Mouse (Mus musculus) gastrocnemius, postnatal 14 days (tissue): ENCODE measurements around the gene 1810010H24Rik. TPM values are rescaled to one million over a fixed set of nuclear protein-coding genes. Genes with fewer than 3 reads are reported as not detected.
"Not testable (repeated sequence)": the region's sequence is repeated elsewhere in the genome, so short reads cannot be mapped to it uniquely, and the experiment has no call there.

Source experiments
- DNase-seq: peaks from one replicate; pipeline ENCODE4 v3.0.0; 2021; ENCODE audit warnings: mixed read lengths
- intact Hi-C: fragments of 180-260 bp; cut with DNase I; formaldehyde crosslinking; loops from one replicate; pipeline ENCODE4 v1.15.1; 2025; ENCODE audit warnings: low total_unique reads
- total RNA-seq, 2 experiments: library from RNA; stranded (reverse); gene quantifications; 2 replicates each; pipeline ENCODE4 v1.2.3; 2021

The 1810010H24Rik gene
- total RNA-seq, 2 experiments from 2014 or later = 1.4 to 2.1 TPM

GRCm38 (mm10) chr11:107011669-107012323 is 13.7 kb upstream of the 1810010H24Rik start:
- no peak for DNase-seq
- intact Hi-C loops = no loop called here

GRCm38 (mm10) chr11:107012324-107013017 is 13.0 kb upstream of the 1810010H24Rik start:
- intact Hi-C loops = no loop called here
- DNase-seq = peak; percentile 96

DNA sequence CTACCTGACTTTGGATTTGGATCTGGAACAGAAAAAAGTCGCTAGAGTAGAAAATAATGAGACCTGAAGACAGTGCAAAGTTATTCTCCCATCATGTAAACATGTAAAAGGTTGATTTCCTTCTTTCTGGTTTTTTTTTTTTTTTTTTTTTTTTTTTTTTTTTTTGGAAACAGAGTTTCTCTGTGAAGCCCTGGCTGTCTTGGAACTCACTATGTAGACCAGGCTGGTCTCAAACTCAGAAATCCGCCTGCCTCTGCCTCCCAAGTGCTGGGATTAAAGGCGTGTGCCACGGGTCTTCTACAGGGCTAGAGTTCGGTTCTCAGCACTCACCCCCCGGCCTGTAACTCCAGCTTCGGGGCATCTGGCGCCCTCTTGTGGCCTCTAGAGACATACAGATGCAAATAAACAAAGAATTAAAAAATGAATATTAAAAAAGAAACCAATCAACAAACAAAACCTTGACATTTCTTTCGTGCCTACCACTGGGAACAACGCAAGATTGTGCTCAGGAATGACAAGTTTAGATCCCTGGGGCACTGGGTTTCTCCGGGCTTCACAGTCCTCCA is 11.4 kb upstream of the 1810010H24Rik start:
- intact Hi-C loops = no loop called here

GRCm38 (mm10) chr11:107014597-107015309 is 10.7 kb upstream of the 1810010H24Rik start:
- intact Hi-C loops = no loop called here
- no peak for DNase-seq

More for the DNA sequence above, 11.4 kb upstream of the 1810010H24Rik start:
- DNase-seq = no peak

GRCm38 (mm10) chr11:107015535-107016187 is 9.8 kb upstream of the 1810010H24Rik start:
- DNase-seq, intact Hi-C loops: not testable (repeated sequence)

GRCm38 (mm10) chr11:107016893-107017292 is 8.6 kb upstream of the 1810010H24Rik start:
- no peak for DNase-seq

DNA sequence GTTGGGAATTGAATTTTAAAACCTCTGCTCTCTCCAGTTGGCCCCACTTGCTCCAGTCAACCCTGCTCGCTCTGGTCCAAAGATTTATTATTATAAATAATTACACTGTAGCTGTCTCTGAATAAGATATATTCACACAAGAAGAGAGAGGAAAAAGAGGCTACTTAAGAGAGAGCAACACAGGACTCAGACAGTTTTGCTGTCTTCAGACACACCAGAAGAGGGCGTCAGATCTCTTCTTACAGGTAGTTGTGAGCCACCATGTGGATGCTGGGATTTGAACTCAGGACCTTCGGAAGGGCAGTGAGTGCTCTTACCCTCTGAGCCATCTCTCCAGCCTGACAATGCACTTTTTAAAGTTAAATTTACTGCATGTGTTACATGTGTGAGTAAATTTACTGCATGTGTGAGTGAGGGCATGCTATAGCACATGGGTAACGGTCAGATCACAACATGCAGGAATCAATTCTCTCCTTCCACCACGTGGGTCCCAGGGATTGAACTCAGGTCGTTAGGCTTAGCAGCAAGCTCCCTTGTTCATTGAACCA is 8.1 kb upstream of the 1810010H24Rik start:
- DNase-seq = no peak
- intact Hi-C loops = no loop called here

More at GRCm38 (mm10) chr11:107016893-107017292, 8.6 kb upstream of the 1810010H24Rik start:
- intact Hi-C loops = no loop called here

DNA sequence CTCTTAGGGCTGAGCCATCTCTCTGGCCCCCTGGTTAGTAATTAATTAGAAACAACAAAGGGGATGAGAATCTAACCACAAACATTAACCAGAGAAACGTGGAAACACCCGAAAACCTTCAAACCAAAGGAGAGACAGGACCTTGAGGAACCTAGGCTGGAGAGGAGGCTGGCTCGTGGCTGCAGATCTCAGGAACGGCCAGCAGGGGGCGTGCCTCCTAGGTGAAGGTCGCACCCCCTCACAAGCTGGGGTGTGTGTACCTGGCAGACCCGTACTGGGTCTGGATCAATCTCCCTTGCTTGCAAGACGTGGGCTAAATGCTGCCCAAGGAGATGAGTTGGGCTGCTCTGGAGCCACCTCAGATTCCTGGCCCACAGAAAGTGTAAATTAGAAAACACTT is 6.9 kb upstream of the 1810010H24Rik start:
- intact Hi-C loops = no loop called here
- DNase-seq = no peak

GRCm38 (mm10) chr11:107019318-107019717 is 6.2 kb upstream of the 1810010H24Rik start:
- no peak for DNase-seq
- intact Hi-C loops = no loop called here

DNA sequence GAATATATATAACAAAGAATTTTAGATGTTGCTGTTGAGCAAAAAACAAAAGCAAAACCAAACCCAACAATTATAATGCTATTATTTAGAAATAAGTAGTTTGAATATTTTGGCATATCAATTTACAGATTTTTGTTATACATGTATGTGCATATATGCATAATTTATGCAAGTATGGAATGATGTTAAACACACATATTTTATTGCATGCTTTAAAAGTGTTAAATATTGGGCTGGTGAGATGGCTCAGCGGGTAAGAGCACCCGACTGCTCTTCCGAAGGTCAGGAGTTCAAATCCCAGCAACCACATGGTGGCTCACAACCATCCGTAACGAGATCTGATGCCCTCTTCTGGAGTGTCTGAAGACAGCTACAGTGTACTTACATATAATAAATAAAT is 5.8 kb upstream of the 1810010H24Rik start:
- intact Hi-C loops, DNase-seq: not testable (repeated sequence)

- DNase-seq = no peak
- intact Hi-C loops = no loop called here
These were observed 3.3 kb upstream of the 1810010H24Rik start for GRCm38 (mm10) chr11:107022050-107022683.

DNA sequence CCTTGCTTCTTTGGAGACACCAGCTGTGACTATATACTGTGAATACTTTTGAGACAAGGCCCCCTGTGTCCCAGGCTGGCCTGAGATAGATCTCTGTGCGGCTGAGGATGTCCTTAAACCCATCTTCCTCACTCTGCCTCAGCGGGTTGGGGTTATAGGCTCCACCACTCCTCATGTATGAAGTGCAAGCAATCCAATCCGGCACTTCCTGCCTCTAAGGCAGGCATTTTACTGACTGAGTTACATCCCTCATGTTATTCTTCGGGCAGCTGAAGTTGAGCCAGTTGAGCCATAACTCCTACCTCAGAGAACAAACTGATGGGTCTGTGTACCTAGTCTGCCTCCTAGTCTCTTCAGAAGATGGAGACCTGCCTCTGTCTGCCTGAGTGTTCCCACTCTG is 1.1 kb upstream of the 1810010H24Rik start:
- no peak for DNase-seq
- intact Hi-C loops = no loop called here

DNA sequence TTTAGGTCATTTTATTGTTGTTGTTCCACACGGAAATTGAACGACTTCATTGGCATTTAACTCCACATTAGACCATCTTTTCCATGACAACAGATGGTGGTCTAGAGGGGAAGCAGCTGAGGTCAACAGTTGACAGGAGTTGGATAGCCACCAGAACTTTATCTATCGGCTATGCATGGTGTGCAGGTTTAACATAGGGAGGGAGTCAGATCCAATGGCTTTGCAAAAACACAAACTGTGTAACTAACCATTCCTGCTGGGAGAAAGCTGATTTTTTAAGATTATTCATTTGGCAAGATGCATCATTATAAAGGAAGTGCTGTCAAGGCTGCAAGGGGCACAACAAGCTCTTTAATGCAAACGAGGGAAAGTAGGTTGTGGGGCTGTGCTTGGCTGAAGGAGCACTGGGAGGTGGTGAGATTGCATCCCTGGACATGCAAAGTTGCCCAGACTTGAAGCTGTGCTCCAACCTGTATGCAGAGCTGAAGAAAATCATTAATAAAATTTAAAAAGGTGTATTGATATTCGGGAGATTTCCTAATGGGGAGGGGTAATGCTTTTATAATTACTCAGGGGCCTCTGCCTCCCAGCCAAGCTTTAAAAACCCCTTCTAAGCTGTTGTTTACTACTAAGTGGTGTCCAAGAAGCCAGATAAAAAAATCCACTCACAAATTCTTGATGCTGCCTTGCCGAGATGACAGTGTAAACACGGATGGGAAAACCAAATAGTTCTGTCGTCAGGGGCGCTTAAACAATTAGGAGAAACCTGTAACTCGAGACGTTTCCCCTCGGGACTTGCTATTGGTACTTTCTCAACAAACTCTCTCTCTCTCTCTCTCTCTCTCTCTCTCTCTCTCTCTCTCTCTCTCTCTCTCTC is 1.3 kb downstream of the 1810010H24Rik start:
- DNase-seq = no peak
- intact Hi-C loops = no loop called here

- peak; percentile 87 for DNase-seq
- intact Hi-C loops = no loop called here
These were observed 2.2 kb downstream of the 1810010H24Rik start for GRCm38 (mm10) chr11:107027431-107028274.

GRCm38 (mm10) chr11:107028275-107028618 is 2.8 kb downstream of the 1810010H24Rik start:
- intact Hi-C loops = no loop called here
- no peak for DNase-seq

GRCm38 (mm10) chr11:107028754-107029153 is 3.3 kb downstream of the 1810010H24Rik start:
- no peak for DNase-seq
- intact Hi-C loops = no loop called here

DNA sequence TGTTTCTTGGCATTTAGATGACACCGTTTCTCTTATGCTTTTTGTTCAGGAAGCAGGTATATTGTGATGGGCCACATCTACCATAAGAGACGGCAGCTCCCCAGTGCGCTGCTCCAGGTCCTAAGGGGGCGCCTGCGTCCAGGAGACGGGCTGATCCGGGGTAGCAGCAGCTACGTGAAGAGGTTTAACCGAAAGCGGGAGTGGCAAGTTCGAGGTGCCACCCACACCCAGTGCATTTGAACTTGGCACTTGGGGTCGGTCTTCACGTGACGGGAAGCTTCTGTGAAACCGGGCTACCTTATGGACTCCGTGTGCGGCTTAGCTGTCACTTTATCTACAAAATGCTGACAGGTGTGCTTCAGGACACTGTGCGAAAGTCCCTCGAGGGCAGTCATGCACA is 4.1 kb downstream of the 1810010H24Rik start:
- intact Hi-C loops = no loop called here
- no peak for DNase-seq
